Mouse (Mus musculus): ENCODE measurements around the gene Itgb1bp2.
A peak's percentile ranks its signal among the peaks of the same experiment; 100 is the strongest.

Gene Itgb1bp2

DNA sequence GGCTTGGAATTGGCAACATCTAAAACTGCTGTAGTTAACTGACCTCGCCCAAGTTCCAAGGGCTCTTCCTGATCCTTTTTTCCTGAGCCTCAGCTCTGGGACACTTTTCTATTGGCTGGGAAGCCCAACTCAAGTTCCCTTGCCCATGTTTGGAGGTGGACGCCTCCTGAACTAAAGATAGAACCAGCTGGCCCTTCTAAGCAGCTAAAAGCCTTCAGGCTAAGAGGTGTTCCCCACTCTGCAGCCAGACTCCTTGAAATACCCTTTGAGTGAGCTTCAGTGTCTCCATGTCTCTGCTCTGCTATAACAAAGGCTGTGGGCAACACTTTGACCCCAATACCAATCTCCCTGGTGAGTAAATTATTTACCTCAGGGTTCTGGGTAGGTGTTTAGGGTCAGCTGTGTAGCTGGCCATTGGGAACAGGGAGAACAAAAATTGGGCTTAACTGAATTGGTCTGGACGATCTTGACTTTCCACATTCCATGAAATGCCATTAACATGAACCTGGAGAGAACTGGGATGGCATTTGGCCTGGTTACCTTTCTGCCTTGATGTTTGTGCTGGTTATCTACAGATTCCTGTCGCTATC is at the start of gene Itgb1bp2:
TSS of gene Itgb1bp2 (plus strand) at position 203 of the 590 bp plus-strand sequence.
- no peak for DNase-seq (ENCODE audit: low spot score in 2 of 2)

DNA sequence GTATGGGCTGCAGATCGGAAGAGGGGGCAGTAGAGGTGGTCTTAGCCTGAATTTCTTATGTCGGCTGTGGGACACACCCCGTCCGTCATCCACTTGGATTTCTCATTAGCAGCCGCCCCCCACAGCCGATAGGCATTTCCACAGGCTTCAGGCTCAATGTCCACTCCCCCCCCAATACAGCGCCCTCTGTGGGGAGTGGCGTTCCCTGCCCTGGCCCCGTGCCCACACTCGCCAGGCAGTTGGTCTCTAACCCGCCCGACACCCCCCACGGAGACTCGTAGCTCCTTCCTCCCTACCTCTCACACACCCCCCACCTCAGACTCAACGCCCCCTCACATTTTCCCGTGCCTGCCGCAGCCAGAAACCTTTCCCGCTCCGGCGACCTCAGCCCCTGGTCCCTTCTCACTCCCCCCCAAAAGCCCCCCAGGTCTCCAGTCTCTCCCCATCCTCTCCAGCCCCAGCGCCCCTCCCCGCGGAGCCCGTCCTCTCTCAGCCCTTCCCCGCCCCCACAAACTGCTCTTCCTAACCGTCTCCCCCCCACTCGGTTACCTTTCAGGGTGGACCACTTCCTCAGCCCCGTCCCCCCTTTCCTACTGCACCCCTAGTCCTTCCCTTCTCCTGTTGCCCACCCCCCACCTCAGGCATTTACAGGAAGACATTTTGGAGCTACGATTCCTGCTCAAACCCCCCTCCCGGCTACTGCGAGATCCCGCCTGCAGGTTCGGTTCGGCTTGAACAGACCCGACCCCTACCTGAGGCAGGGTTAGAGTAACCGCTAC is 29.8 kb upstream of the Itgb1bp2 start:
- DNase-seq (ENCODE audit: low spot score in 2 of 2): peak in 1 of 2 experiments; percentile 37

DNA sequence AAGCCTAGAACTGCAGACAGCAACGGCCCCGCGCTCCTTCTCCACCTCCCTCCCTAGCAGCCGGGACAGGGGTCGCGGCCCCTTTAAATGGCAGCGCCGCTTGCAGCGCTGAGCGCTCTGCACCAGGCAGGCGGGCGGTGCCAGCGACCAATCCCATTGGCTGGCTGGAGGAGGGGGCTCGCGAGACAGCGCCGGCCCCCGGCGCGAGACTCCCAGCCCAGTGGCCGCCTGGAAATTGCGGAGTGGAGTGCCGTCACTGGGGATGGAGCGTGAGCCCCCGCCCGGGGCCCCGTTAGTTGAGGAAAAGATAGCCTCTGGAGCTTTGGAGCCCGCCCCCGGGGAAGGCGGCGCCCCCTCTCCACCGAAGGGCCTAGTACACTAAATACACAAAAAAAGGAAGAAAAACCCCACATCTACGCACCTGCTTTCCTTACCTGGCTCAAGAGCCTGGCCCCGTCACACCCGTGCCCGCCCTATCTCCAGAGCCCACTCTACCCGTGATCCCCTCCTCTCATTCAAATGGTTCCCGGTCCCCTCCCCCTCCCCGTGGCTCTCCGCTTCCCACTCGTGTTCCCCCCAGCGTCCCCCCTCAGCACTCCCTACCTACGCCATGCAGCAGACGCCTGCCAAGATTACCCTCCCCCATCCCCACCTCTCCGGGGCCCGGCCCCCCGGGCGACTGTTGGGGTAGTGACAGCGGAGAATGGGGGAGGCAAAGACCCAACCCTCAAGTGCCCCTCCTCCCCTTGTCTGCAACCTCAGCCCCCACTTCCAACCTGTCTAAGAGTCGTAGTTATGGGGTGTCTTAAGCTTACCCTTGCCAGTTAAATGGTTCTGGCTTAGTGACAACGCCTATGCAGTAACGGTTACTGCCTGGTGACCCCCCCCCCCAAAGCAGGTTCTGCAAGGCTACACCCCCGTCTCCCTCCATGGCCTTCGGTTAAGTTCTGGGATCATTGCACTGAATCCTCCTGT is 28.9 kb upstream of the Itgb1bp2 start:
- DNase-seq (ENCODE audit: low spot score in 2 of 2): peak; percentile 63 to 79

DNA sequence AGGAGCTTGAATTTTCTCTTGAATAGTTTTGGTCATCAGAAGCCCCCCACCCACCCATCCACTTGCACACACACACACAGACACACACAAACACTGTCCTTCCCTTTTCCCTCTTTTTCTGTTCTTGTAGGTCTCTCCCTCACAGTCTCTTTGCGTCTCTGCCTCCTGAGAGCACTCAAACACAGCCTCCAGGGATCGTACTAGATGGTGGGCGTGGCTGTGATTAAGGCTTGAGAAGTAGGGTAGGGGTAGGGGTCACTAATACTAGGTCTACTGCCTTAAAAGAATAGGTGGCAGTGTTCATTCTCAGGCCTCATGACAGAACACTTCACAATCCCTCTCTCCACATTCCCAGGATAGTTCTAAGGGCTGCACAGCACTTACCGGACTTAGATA is 28.2 kb upstream of the Itgb1bp2 start, which contains the start of gene Zmym3:
TSS of gene Zmym3 (minus strand) at position 150 of the 396 bp plus-strand sequence.
- no peak for DNase-seq (ENCODE audit: low spot score in 2 of 2)

DNA sequence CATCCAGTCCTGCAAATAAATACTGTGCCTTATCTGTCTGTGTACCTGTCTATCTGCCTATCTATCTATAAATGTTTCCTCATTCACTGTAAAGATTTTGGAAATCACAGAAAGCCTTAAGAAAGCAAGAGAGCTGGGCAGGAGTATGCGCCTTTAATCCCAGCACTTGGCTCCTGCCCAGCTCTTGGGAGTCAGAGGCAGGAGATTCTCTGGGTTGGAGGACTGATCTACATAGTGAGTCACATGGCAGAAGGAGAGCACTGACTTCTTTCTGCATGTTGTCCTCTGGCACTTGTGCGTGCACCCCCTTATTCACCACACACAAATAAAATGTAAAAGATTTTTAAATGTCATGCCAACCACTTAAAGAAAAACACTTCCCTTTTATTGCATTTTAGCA is 25.4 kb upstream of the Itgb1bp2 start:
- DNase-seq (ENCODE audit: low spot score in 2 of 2): no peak

DNA sequence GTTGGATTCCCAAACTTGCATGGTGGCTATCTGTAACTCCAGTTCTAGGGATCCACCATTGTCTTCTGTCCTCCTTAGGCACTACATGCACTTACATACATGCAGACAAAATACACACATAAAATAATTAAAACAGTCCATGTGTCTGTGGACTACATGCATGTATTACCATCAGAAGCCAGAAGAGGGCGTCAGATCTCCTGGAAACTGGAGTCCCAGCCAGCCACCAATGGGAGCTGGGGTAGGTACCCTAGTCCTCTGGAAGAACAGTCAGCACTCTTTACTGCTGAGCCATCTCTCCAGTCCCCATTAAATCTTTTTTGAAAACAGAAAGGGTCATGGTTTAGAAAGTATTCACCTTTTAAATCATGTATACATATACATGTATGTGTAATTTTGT is 21.1 kb upstream of the Itgb1bp2 start:
- DNase-seq (ENCODE audit: low spot score in 2 of 2): peak; percentile 34 to 36

DNA sequence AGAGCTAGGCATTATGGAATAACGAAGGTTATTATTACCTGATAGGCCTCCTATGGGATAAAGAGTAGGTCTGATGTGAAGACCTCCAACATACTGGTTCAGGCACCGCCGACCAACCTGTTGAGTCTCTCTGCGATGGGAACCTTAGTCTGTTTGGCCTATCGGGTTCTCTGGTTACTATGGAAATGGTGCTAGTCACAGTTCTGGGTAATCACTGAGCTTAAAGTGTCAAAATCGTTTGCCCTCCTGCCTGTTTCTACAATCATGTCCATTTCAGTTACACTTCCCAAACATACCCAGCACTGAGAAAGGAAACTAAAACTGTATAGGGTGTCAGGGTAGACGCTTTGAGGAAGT is 20.1 kb upstream of the Itgb1bp2 start:
- DNase-seq (ENCODE audit: low spot score in 2 of 2): no peak

DNA sequence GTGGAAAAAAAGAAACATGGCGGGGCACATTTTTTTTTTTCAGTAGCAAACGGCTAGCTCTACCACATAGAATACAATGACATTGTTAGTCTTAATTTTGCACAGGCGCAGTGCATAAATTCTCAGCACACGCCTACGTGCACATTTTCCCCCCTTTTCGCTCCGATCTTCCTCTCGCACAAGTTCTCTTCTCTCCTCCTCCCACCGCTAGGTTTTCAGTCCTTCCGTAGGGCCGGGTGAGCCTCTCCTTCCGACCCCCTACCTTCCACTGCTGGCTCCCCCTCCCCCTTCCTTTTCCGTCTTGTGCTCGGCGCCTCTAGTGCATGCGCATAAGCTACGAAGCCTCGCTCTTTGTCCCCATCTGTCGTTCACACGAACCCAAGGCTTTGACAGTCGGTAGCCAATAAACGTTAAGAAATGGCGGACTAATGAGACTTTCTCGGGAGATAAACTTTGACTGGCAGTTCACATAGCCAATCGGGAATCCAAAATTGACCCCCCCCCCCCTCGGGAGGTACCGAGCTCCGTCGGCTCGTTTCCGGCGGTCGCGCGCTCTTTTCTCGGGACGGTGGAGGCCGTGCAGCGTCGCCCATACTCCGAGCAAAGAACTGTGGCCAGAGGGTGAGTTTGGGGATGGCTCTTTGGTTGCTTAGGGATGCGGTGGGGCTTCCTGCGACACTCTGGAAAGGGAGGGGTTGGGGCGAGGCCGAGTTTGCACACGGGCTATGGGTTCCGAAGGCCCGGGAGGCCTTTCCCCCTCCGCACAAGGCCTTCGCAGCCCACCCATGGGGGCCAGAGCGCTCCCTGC is 19.5 kb upstream of the Itgb1bp2 start, which contains the start of gene Nono:
TSS of gene Nono (plus strand) at position 177 of the 808 bp plus-strand sequence.
- peak; percentile 81 to 87 for DNase-seq (ENCODE audit: low spot score in 2 of 2)

DNA sequence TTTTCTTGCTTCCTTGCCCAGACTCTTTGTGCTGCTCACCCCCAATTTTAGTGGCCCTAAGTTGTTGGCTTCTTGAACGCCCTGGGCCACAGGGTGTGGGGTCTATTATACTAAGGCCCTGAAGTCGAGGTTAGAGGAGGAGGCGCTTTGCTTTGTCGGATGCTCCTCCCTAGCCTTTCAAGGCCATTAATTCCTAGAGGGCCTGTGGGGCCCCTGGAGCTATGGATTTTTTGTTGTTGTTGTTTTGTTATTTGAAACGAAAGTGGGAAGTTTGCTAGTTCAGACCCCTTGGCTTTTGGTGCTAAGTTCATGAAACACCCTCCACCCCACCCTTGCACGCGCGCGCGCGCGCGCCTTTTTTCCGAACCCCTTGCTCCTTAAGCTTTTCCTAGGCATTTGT is 18.9 kb upstream of the Itgb1bp2 start:
- no peak for DNase-seq (ENCODE audit: low spot score in 2 of 2)

DNA sequence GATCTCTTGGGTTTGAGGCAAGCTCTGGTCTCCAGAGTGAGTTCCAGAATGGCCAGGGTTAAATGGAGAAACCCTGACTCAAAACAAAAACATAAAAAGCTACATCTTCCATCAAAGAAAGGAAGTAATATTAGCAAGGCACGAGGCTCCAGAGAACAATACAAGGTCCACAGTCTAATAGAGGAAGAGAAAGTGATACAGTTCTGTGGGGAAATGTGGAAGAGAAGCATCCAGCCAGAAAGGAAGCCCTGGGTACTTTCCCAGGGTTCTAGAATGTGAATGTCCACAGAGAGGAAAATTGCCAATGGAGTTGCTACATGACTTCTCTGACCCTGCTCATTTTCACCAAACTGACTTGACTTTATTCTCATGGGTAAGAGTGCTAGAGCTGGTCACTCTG is 2.3 kb downstream of the Itgb1bp2 start:
- no peak for DNase-seq (ENCODE audit: low spot score in 2 of 2)

DNA sequence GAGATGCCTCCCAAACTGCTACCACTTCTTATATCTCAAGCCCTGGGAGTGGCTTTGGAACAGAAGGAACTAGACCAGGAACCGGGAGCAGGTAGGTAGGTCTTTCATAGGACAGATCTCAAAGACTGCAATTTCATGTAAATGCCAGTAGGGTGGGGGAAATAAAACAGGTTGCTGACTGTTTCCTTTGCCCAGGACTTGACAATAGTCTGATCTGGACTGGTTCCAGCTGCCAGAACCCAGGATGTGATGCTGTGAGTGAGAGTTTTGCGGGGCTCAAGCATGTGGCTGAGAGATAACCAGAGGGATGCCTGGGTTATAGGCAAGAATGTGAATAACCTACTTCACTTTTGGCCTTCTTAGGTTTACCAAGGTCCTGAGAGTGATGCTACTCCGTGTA is 2.7 kb downstream of the Itgb1bp2 start:
- DNase-seq (ENCODE audit: low spot score in 2 of 2): no peak

DNA sequence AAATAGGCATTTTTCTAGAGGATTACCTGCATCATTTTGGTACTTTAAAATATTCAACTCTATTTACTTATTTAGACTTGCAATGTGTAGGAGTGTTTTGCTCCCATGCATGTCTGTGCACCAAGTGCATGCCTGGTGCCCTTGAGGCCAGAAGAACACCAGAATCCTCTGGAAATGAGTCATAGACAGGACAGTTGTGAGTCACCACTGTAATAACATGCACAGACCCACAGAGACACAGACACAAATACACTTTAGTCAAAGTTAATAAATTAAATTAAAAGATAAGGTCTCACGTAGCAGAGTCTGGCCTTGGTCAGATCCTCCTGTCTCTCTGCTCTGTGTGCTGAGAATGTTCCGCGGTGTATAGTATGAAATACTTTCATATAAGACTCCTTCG is 23.3 kb downstream of the Itgb1bp2 start:
- DNase-seq (ENCODE audit: low spot score in 2 of 2): no peak

DNA sequence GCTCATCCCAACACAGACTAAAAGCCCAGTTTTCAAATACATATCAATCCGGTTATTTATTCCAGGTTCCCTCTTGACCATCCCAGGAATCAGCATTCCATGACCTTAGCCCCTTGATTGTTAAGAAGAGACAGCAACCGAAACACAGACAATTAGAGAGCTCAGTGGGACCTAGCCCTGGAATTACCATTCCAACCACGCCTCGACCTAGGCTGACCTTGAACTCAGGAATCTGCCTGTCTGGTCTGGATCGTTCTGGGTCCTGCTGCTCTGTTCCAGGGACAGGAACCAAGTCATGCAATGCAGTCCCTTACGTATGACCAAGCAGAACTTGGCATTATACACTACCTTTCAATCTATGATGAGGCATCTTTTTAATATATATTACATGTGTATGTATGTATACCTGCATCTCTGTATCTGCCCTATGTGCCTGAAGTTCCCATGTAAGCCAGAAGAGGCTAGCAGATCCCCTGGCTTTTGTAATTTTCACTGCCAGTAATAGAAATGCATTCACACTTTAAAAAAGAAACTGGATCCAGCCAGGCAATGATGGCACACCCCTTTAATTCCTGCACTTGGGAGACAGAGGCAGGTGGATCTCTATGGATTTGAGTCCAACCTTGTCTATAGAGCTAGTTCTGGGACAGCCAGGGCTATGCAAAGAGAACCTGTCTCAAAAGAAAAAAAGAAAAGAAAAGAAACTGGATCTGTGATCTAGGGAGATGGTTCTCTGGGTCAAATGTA is 32.9 kb downstream of the Itgb1bp2 start:
- DNase-seq (ENCODE audit: low spot score in 2 of 2): no peak

DNA sequence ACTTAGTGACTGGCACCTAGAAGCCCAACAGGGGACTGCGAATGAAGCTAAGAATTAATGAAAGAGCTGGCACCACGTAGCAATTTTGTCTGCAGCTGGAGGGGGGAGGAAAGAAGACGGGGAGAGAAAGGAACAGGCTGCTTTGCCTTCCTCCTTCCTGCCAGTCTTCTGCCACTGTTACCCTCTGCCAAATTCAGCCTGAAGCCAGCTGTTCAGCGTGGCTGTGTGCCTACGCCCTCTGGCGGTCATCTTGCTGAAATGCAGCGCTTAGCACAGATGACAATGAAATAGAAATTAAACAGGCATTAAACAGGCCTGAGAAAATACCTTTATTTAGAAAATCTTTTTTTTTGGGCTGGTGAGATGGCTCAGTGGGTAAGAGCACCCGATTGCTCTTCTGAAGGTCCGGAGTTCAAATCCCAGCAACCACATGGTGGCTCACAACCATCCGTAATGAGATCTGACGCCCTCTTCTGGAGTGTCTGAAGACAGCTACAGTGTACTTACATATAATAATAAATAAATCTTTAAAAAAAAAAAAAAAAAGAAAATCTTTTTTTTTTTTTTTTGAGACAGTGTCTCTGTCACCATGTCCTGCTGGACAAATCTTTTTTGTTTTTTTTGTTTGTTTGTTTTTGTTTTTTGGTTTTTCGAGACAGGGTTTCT is 37.7 kb downstream of the Itgb1bp2 start:
- peak; percentile 13 to 41 for DNase-seq (ENCODE audit: low spot score in 2 of 2)

Measured in natural killer cell, adult 2 months (primary cell).